Mouse (Mus musculus) heart, embryonic 14.5 days (tissue): ENCODE measurements around the gene Tmem26. TPM values are rescaled to one million over a fixed set of nuclear protein-coding genes. Genes with fewer than 3 reads are reported as not detected.

ENCODE experiments used
- polyA plus RNA-seq: library from polyadenylated mRNA; unstranded; fragments of >200 nt; fragmentation: Nextera tagmentation; extraction: Ambion mirVana; gene quantifications from 2 replicates; pipeline ENCODE4 v1.2.1, GENCODE M21; 2014

Tmem26 gene
- polyA plus RNA-seq, 1 experiment from 2014 or later = 5.6 TPM

Other genes with a start within 250 kb of the Tmem26 start
- gene Cabcoco1, start 181.8 kb upstream of the Tmem26 start, polyA plus RNA-seq = 35.3 and 42.1 TPM in 2 replicates